Mouse (Mus musculus) urinary bladder, adult 2 months (tissue): ENCODE measurements around the gene Fzd1. TPM values are rescaled to one million over a fixed set of nuclear protein-coding genes. Genes with fewer than 3 reads are reported as not detected.

Experiments used
- DNase-seq: peaks from one replicate; pipeline ENCODE4 v3.0.0; 2022; ENCODE audit warnings: low spot score
- polyA plus RNA-seq: library from polyadenylated mRNA; depleted of rRNA; stranded (reverse); fragments of >200 nt; gene quantifications from 2 replicates; pipeline ENCODE4 v1.2.3, GENCODE M21; 2012

The Fzd1 gene
- polyA plus RNA-seq, 1 experiment: 90.8 TPM

GRCm38 (mm10) chr5:4753161-4753560, 4.7 kb downstream of the Fzd1 start:
- no peak for DNase-seq

DNA sequence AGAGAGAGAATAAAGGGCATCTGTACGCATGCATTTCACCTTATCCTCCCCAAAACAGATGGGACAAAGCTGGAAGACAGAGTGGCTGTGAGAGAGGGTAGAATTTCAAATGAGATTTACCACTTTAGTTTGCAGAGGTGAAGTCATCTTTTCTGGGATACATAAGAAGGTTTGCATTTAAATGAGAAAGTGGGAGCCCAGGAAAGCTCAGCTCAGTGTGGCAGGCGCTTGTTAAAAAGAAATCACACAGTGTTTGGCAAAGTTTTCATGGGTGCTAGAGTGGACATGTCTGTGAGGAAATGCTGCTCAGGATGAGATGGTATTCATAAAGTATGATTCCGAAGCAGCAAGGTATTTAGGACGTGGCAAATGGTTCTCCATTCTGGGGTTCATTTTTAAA, 15.1 kb downstream of the Fzd1 start:
- no peak for DNase-seq

DNA sequence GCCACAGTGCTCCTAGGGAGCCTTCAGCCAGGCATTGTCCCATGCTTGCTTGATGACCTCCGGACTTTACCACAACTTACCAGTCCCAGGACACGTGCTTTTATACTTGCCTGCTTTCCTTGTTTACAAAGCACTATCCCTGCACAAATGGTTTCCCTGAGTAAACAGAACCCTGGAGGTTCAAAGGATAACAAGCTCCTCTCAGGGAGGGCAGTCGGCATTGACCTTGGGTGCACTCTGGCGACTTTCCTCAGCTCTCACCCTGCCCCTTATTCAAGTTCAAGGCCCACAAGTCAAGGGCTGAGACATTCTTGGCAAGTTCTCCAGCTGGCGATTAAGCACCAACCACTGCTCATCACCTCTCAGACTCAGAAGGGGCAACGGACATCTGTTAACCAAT, 20.8 kb downstream of the Fzd1 start:
- DNase-seq: no peak

DNA sequence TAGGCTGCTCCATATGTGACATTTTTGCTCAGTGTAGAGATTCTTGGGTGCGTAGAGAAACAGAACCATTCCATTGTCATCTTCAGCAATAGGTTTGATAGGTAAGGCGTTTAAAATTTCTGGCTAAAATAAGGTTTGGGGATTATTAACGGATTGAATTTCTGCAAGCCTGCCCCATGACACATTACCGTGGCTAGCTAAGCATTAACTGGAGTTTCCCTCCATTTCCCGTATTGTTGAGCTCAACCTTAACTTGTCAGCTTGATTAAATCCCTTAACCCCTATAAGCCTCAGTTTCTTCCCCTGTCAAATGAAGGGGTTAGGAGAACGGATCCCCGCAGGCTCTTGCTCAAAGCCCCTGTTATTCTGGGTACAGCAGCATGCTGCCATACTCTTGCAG, 22.4 kb downstream of the Fzd1 start:
- no peak for DNase-seq

- no peak for DNase-seq
Observed at GRCm38 (mm10) chr5:4733239-4733638, 24.6 kb downstream of the Fzd1 start.

- no peak for DNase-seq
Observed at GRCm38 (mm10) chr5:4732241-4733229, 25.3 kb downstream of the Fzd1 start.

DNA sequence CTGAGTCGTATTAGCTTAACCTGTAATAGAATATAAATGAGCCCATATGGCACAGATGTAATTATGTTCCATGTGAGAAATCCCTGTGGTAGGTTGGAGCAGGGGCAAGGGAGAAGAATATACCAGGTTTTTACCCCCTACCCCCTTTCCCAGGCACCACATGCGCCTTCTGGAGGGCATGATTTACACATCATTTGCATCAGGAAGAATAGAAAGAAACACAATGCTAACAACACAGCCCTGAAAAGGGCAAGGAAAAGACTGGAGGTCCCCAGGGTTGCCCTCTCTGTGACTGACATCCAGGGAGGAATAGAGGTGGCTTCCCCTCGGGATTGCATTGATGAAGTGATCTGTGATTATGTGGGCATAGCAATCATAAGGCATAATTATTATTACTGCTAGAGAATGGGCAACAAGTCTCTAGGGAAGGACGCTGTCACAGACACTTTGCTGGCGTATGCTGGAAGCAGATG, 26.1 kb downstream of the Fzd1 start:
- no peak for DNase-seq

GRCm38 (mm10) chr5:4731064-4731463, 26.8 kb downstream of the Fzd1 start:
- no peak for DNase-seq
